Mouse (Mus musculus) liver, embryonic 15.5 days (tissue): ENCODE measurements around the gene Il2rb. TPM values are rescaled to one million over a fixed set of nuclear protein-coding genes. Genes with fewer than 3 reads are reported as not detected.

Experiments
- ATAC-seq: fragments of 200-750 bp; cut with Nextera tagmentation; 2 replicates; pipeline ENCODE4 v1.8.0; 2017; ENCODE audit warnings: moderate number of reproducible peaks, mild to moderate bottlenecking, moderate library complexity; ENCODE audit not compliant: insufficient read depth
- H3K27ac ChIP-seq: fragments of 300-500 bp; sonication (generic); replicated peaks from 2 replicates; pipeline ENCODE4 v1.5.1; 2015; ENCODE audit warnings: mild to moderate bottlenecking, inconsistent platforms
- H3K27me3 ChIP-seq: fragments of 300-500 bp; sonication (generic); 2 replicates; pipeline ENCODE4 v1.6.1; 2015; ENCODE audit warnings: mild to moderate bottlenecking, inconsistent platforms
- H3K36me3 ChIP-seq: fragments of 300-500 bp; sonication (generic); replicated peaks from 2 replicates; pipeline ENCODE4 v1.6.1; 2015; ENCODE audit warnings: moderate library complexity, mild to moderate bottlenecking, inconsistent platforms
- H3K4me1 ChIP-seq: fragments of 300-500 bp; sonication (generic); replicated peaks from 2 replicates; pipeline ENCODE4 v1.6.1; 2015; ENCODE audit warnings: inconsistent platforms
- H3K4me2 ChIP-seq: fragments of 300-500 bp; sonication (generic); 2 replicates; pipeline ENCODE4 v1.6.1; 2015; ENCODE audit warnings: moderate library complexity, mild to moderate bottlenecking, inconsistent platforms
- H3K4me3 ChIP-seq: fragments of 300-500 bp; sonication (generic); replicated peaks from 2 replicates; pipeline ENCODE4 v1.5.1; 2015; ENCODE audit warnings: mild to moderate bottlenecking, inconsistent platforms
- H3K9ac ChIP-seq: fragments of 300-500 bp; sonication (generic); 2 replicates; pipeline ENCODE4 v1.6.1; 2015; ENCODE audit warnings: moderate library complexity, mild to moderate bottlenecking, inconsistent platforms
- H3K9me3 ChIP-seq: fragments of 300-500 bp; sonication (generic); replicated peaks from 2 replicates; pipeline ENCODE4 v1.6.1; 2016; ENCODE audit warnings: inconsistent platforms
- WGBS: fragments of 180-500 bp; shearing (Covaris S2); methylation state at CpG from one replicate; pipeline ENCODE4 v1.1.7; 2015; ENCODE audit warnings: mixed read lengths; ENCODE audit not compliant: insufficient replicate concordance; 5-methylcytosine and 5-hydroxymethylcytosine counted together
- polyA plus RNA-seq: library from polyadenylated mRNA; unstranded; fragments of >200 nt; fragmentation: Nextera tagmentation; extraction: Ambion mirVana; gene quantifications from 2 replicates; pipeline ENCODE4 v1.2.1, GENCODE M21; 2015

Gene Il2rb
- polyA plus RNA-seq, 1 experiment from 2014 or later = 0.58 TPM

DNA sequence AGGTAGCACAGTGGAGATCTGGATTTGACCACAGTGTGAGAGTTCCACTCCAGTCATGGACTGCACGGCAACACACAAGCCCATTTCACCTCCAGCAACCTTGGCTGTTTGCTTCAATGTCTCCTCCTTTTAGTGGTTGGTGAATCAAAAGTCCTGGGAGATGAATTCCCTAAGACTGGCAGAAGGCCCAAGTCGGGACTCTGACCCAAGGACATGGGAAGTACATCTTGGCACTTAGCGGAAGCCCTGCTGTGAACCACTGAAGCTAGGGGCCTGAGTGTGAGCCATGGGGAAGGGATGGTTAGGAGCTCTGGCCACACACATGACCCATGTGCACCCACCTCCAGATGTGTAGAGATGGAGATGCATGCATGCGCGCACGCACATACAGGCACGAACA is 27.5 kb downstream of the Il2rb start:
- H3K27me3 ChIP-seq = no peaks in the 10 kb centered on the region
- peaks cover 17% of the 10 kb centered on the region; the same call in 1 of the 2 replicates for H3K4me1 ChIP-seq
- no peak overlapping the region for H3K27ac ChIP-seq
- 78% methylated on average over 7 of the region's 7 CpGs for WGBS
- H3K9ac ChIP-seq = peak overlapping the region; percentile 4; the same call in 1 of the 2 replicates
- H3K36me3 ChIP-seq = no peaks in the 10 kb centered on the region
- peak overlapping the region; percentile 42 for H3K4me2 ChIP-seq
- no peak for ATAC-seq
- peak overlapping the region; percentile 36 for H3K4me3 ChIP-seq
- H3K9me3 ChIP-seq = no peaks in the 10 kb centered on the region

DNA sequence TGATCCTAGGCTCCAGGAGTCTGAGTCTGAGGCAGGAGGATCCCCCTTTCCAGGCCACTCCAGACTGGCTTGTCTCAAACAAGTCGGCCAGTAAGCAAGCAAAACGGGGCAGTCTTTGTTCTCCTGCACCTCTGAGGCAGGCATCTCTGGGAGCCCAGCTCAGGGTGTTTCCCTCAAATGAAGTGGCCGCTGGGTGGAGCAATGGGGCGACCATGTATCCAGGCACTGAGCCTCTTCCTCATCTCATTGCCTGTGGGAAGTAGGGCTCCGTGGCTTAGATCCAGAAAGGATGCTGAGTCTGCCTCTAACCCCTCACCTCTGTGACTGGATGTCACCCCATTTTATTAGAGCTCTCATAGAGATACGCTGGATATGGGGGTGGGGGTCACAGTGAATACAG is 28.3 kb downstream of the Il2rb start:
- no peaks in the 10 kb centered on the region for H3K27me3 ChIP-seq
- 22% methylated on average over 6 of the region's 6 CpGs for WGBS
- no peak overlapping the region for H3K27ac ChIP-seq
- no peaks in the 10 kb centered on the region for H3K9me3 ChIP-seq
- H3K36me3 ChIP-seq = no peaks in the 10 kb centered on the region
- H3K4me2 ChIP-seq = peak overlapping the region; percentile 42
- no peak overlapping the region for H3K9ac ChIP-seq
- H3K4me3 ChIP-seq = no peak overlapping the region
- ATAC-seq = no peak
- H3K4me1 ChIP-seq = peaks cover 16% of the 10 kb centered on the region; the same call in 1 of the 2 replicates

DNA sequence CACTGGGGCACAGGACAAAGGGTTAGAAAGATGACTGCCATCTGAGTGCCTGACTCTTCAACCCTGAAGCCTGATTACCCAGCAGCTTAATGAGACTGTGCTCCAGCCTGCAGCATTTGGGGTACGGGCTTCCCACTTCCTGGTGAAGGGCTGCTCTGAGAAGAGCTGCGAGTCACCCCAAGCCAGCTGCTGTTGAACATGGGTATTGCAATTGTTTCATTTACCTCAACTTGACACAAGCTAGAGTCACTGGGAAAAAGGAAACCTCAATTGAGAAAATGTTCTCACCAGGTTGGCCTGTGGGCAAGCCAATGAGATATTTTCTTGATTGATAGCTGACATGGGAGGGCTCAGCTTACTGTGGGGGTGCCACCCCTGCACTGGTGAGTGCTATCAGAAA is 32.1 kb downstream of the Il2rb start:
- Histone ChIP-seq H3K4me2 (no peak overlapping the region), H3K36me3 (no peaks in the 10 kb centered on the region), H3K4me3 (no peak overlapping the region), H3K9me3 (no peaks in the 10 kb centered on the region), H3K27ac (no peak overlapping the region), H3K4me1 (0 out of 2 replicates have a peak, but pooled peaks cover 3% of the 10 kb centered on the region), H3K27me3 (no peaks in the 10 kb centered on the region), H3K9ac (no peak overlapping the region)
- no peak for ATAC-seq
- WGBS = 30% methylated on average over 2 of the region's 2 CpGs

DNA sequence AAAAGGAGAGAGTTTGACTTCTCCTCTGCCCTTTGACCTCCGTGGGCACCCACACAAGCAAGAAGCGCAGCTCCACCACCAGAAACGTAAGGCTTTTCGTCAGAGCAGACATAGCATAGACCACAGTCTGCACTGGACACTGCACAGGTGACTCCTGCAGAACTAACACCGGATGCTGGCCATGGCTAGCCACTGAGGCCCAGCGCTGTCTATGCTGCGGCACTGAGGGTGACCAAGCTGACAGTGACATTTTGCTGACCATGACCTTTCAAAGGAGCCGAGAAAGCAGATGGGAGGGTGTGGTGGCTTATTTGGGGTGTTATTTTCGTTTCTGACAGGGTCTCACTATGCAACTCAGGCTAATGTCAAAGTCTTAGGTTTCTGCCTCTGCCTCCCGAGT is 37.9 kb downstream of the Il2rb start:
- H3K9ac ChIP-seq = no peak overlapping the region
- H3K4me3 ChIP-seq = no peak overlapping the region
- no peak for ATAC-seq
- no peaks in the 10 kb centered on the region for H3K9me3 ChIP-seq
- WGBS = 55% methylated on average over 10 of the region's 10 CpGs
- no peak overlapping the region for H3K27ac ChIP-seq
- 0 out of 2 replicates have a peak, but pooled peaks cover 8% of the 10 kb centered on the region for H3K36me3 ChIP-seq
- no peaks in the 10 kb centered on the region for H3K27me3 ChIP-seq
- no peaks in the 10 kb centered on the region for H3K4me1 ChIP-seq
- H3K4me2 ChIP-seq = no peak overlapping the region

DNA sequence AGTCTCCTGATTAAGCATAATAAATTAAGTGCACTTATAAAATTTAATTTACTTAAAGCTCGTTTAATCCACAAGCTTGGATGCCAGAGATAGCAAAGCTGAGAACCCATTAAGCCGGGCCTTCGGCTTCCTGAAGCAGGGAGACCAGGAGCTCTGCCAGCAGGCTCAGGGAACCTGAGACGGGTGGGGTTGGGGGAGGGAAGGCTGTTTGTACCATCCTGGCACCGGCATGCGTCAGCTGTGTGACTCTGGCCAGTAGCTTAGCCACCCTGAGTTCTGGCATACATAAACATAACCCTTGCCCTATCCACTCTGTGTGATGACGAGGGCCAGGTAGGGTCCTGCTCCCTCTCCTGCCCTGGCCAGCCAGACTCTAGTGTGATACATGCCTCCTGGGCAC is 39.0 kb downstream of the Il2rb start:
- 52% methylated on average over 7 of the region's 7 CpGs for WGBS
- Histone ChIP-seq H3K9ac (no peak overlapping the region), H3K27me3 (no peaks in the 10 kb centered on the region), H3K27ac (no peak overlapping the region), H3K4me1 (peaks cover 6% of the 10 kb centered on the region; the same call in 1 of the 2 replicates), H3K36me3 (0 out of 2 replicates have a peak, but pooled peaks cover 8% of the 10 kb centered on the region), H3K4me2 (no peak overlapping the region), H3K4me3 (no peak overlapping the region), H3K9me3 (no peaks in the 10 kb centered on the region)
- no peak for ATAC-seq

DNA sequence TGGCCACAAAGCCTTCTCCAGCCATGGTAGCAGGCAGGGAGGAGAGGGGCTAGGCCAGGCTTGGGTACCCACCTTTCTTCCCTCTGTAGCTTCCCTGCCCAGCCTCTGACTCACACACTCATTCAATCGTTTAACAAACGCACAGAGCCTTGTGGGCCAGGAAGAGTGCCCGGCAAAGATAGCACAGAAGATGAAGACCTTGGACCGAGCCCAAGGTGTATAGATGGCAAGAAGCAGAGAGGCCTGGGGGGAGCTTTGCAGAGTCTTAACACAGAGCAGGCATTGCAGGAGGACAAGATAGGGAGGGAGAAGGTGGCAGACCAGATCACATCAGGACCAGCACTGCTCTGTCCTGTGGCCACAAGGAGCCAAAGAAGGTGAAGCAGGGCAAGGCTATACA is 39.9 kb downstream of the Il2rb start:
- H3K4me1 ChIP-seq = peaks cover 12% of the 10 kb centered on the region
- no peak overlapping the region for H3K4me3 ChIP-seq

DNA sequence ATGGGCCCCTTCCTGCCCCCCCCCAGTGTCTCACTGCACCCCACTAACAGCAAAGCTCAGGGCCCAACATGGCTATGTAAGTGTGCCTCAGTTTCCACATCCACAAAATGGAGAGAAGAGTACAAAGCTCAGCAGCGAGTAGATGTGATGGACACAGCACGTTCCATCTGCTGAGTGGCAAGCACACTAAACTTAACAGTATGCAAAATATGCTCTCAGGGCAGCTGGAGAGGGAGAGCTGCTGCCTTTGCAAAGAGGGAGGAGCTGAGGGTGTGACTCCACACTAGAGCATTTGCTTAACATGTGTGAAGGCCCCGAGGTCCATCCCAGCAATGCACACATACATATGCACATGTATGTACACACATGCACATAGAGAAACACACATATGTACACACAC is 42.1 kb downstream of the Il2rb start:
- Histone ChIP-seq H3K27me3 (no peaks in the 10 kb centered on the region), H3K4me2 (no peak overlapping the region), H3K4me1 (peaks cover 34% of the 10 kb centered on the region), H3K9ac (no peak overlapping the region), H3K9me3 (no peaks in the 10 kb centered on the region), H3K36me3 (0 out of 2 replicates have a peak, but pooled peaks cover 8% of the 10 kb centered on the region), H3K4me3 (no peak overlapping the region), H3K27ac (no peak overlapping the region)
- 67% methylated on average over 3 of the region's 3 CpGs for WGBS
- no peak for ATAC-seq

More for the DNA sequence above, 39.9 kb downstream of the Il2rb start:
- Histone ChIP-seq H3K9ac (no peak overlapping the region), H3K36me3 (0 out of 2 replicates have a peak, but pooled peaks cover 8% of the 10 kb centered on the region), H3K27me3 (no peaks in the 10 kb centered on the region), H3K4me2 (no peak overlapping the region), H3K9me3 (no peaks in the 10 kb centered on the region), H3K27ac (no peak overlapping the region)
- no peak for ATAC-seq
- WGBS = 27% methylated on average over 4 of the region's 4 CpGs

DNA sequence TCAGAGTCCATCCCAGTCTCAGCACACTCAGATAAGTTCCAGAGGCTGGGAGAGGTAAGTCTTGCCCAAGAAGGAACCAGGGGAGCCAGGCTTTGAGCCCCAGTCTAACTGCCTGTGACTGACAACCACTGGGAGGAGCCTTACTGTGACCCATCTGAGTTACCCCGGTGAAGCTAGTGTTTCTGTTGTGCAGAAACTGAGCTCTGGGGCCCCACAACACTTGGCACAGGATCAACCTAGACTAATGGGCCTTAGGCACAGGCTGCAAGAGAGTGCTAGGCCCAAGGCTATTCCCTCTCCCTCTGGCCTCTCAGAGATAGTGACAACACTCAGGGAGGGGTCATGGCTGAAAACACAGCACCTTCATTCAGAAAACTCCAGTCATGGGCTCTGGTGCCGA is 43.9 kb downstream of the Il2rb start:
- 54% methylated on average over 2 of the region's 2 CpGs for WGBS
- Histone ChIP-seq H3K9me3 (no peaks in the 10 kb centered on the region), H3K4me1 (peaks cover 36% of the 10 kb centered on the region)

DNA sequence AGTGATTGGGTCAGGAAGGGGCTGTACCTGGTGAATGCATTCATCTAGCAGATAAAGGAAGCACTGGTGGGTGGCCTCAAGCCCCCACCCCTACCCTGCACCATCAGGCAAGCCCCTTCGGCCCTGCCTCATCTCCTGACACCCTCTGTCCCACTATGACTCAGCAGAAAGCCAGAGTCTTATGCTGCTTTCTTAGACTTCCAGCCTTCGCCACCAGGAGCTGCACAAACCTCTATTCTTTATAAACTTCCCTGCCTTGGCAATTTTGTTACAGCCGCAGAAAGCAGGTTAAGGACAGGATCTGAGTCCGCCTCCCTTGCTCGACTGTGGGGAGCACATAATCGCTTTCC is 44.7 kb downstream of the Il2rb start:
- no peak for ATAC-seq
- Histone ChIP-seq H3K36me3 (0 out of 2 replicates have a peak, but pooled peaks cover 8% of the 10 kb centered on the region), H3K9ac (no peak overlapping the region), H3K27ac (0 out of 2 replicates have a peak overlapping the region, but pooled peaks have one; percentile 15), H3K4me2 (0 out of 2 replicates have a peak overlapping the region, but pooled peaks have one; percentile 18), H3K4me3 (no peak overlapping the region), H3K27me3 (no peaks in the 10 kb centered on the region), H3K9me3 (no peaks in the 10 kb centered on the region), H3K4me1 (peaks cover 36% of the 10 kb centered on the region)
- 62% methylated on average over 6 of the region's 6 CpGs for WGBS

More for the DNA sequence above, 43.9 kb downstream of the Il2rb start:
- Histone ChIP-seq H3K4me3 (no peak overlapping the region), H3K4me2 (no peak overlapping the region), H3K36me3 (0 out of 2 replicates have a peak, but pooled peaks cover 8% of the 10 kb centered on the region), H3K9ac (no peak overlapping the region), H3K27ac (no peak overlapping the region), H3K27me3 (no peaks in the 10 kb centered on the region)
- ATAC-seq = no peak

DNA sequence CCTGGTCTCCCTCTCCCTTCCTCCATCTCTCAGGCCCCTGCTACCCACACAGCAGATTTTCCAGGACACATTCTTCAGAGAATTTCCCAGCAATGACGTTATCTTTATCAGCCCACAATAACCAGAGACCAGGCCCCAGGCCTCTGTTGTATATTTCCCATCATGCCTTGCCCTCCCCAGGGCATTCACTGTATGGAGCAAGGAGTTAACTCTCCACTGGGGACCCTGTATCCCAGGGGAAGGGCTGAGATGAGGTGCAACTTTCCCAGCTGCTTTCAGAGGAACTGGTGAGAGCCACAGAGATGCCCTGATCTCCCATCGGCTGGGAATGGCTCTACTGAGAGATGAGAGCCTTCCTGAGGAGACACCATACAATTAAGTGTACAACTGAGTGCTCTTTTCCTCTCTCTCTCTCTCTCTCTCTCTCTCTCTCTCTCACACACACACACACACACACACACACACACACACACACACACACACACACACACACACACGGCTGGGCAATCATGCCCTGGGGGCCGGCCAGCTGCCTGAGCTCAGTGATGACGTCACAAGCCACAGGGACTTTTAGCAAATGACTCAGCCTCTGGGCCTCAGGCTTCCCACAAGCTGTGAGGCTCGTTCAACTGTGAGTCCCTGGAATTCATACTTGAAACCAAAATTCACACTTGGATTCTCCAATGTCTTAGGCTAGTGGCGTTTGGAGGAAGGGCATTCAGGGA is 45.2 kb downstream of the Il2rb start:
- Histone ChIP-seq H3K4me2 (0 out of 2 replicates have a peak overlapping the region, but pooled peaks have one; percentile 18), H3K4me3 (no peak overlapping the region), H3K27me3 (no peaks in the 10 kb centered on the region), H3K9ac (no peak overlapping the region), H3K9me3 (no peaks in the 10 kb centered on the region), H3K4me1 (peaks cover 36% of the 10 kb centered on the region), H3K36me3 (0 out of 2 replicates have a peak, but pooled peaks cover 8% of the 10 kb centered on the region), H3K27ac (peak overlapping the region; percentile 15; the same call in 1 of the 2 replicates)
- no peak for ATAC-seq
- 21% methylated on average over 7 of the region's 7 CpGs for WGBS

DNA sequence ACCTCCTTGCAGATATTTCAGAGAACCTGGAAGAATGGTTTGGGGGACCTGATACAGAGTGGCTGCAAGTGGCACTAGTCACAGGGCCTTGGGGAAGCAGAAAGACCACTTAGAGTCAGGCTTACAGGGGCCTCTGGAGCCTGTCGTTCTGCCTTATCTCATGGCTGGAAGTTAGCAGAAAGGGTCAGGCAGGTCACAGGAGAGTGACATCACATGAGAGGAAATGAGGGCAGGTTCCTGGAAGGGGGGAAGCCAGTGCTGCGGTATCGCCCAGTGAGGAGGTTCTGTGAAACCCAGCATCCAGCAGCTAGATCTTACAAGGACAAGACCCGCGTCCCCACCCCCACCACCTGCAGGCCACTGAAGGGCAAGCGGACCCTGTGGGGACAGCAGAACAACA is 45.9 kb downstream of the Il2rb start:
- peak; percentile 7; the same call in 1 of the 2 replicates for ATAC-seq
- Histone ChIP-seq H3K36me3 (0 out of 2 replicates have a peak, but pooled peaks cover 7% of the 10 kb centered on the region), H3K27me3 (no peaks in the 10 kb centered on the region), H3K4me3 (no peak overlapping the region), H3K4me2 (no peak overlapping the region), H3K9me3 (no peaks in the 10 kb centered on the region), H3K9ac (peak overlapping the region; percentile 38; the same call in 1 of the 2 replicates), H3K4me1 (peaks cover 36% of the 10 kb centered on the region), H3K27ac (peak overlapping the region; percentile 0; the same call in 1 of the 2 replicates)
- 37% methylated on average over 6 of the region's 6 CpGs for WGBS
